Mouse (Mus musculus): ENCODE measurements around the gene Mindy3.

- no peak for TF ChIP-seq POLR2A (IDR thresholded peaks at IDR 0.05; ENCODE audit: low read depth, low read length)
- no peak for TF ChIP-seq CTCF (conservative IDR thresholded peaks at IDR 0.05; ENCODE audit: insufficient read depth, insufficient read length, low read depth, low read length)
These were observed 18.1 kb downstream of the Mindy3 start for GRCm38 (mm10) chr2:12401137-12401536.

Measured in kidney, adult 2 months (tissue).